Comparison of ENCODE assay signal across 15 mouse cellular contexts in the genomic region with DNA sequence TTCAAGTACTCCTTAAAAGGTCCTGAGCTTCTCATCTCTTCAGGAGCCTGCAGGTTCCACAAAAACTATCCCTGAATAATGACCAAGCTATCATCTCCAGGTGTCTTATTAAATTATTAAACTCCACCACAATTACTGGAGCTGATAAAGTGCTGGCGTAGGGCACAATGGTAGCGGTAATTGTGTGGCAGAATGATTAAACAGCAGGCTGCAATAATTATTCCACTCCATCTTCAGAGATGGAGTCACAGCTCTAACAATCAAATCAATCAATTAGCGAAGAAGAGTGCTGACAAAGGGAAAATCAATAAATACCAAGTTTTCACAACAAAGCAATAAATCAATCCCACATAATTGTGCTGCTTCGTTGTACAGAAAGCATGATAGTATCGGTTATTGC.
"Had no signal": no experiment of that assay in that cellular context is flagged by ENCODE, and none has a peak within 500 bp of the region (broad histone marks: within the 10 kb centered on the region; RNA-seq: fewer than 3 reads in every experiment).

No protein-coding gene starts in this region.

- H3K4me1 ChIP-seq: neural tube, embryonic 12.5 days; stomach, embryonic 15.5 days had no signal

- H3K4me2 ChIP-seq: neural tube, embryonic 12.5 days; stomach, embryonic 15.5 days had no signal

- DNase-seq: retina, postnatal 1 day; right cerebral cortex, adult 18-20 months; right cerebral cortex, postnatal 14 days; right cerebral cortex, postnatal 25 days; right cerebral cortex, postnatal 4 days; spleen, adult 18-20 months; thymus, adult 18-20 months; thymus, adult 2 months; thymus, postnatal 14 days; thymus, postnatal 25 days; thymus, postnatal 36 days; thymus, postnatal 4 days had no signal

- H3K9me3 ChIP-seq: neural tube, embryonic 12.5 days; stomach, embryonic 15.5 days had no signal

- H3K27ac ChIP-seq: neural tube, embryonic 12.5 days; stomach, embryonic 15.5 days; stomach, postnatal 0 days had no signal

- H3K36me3 ChIP-seq: neural tube, embryonic 12.5 days; stomach, embryonic 15.5 days had no signal

- H3K4me3 ChIP-seq: neural tube, embryonic 12.5 days; stomach, embryonic 15.5 days had no signal

- H3K9ac ChIP-seq: neural tube, embryonic 12.5 days; stomach, embryonic 15.5 days had no signal

- H3K27me3 ChIP-seq: neural tube, embryonic 12.5 days; stomach, embryonic 15.5 days had no signal
